Mouse (Mus musculus) ES-E14 (cell line): ENCODE data around the gene Tgfbr3.

Source experiments
- CHD2 ChIP-seq: IDR thresholded peaks from 2 replicates; pipeline ENCODE4 v1.6.1; 2014; ENCODE audit warnings: mild to moderate bottlenecking, low read depth, low read length, inconsistent platforms
- MAFK ChIP-seq: IDR thresholded peaks from 2 replicates; pipeline ENCODE4 v1.6.1; 2014; ENCODE audit warnings: mild to moderate bottlenecking, low read depth, low read length, inconsistent platforms; ENCODE audit not compliant: insufficient read depth
- ZC3H11A ChIP-seq: IDR thresholded peaks from 2 replicates; pipeline ENCODE4 v1.6.1; 2012; ENCODE audit warnings: low read depth, mild to moderate bottlenecking, inconsistent platforms, low read length, borderline replicate concordance

- no peak for TF ChIP-seq MAFK
- TF ChIP-seq CHD2: no peak
- TF ChIP-seq ZC3H11A: no peak
Measured at GRCm38 (mm10) chr5:107263836-107264235, 25.6 kb downstream of the Tgfbr3 start.
